Mouse (Mus musculus): Measurements from ENCODE around the gene Leng9.

GRCm38 (mm10) chr7:4128860-4129259 lies 21.3 kb downstream of the Leng9 start:
- TF ChIP-seq GATA1 (IDR thresholded peaks at IDR 0.05; ENCODE audit: low read depth, low read length): no peak
- no peak for TF ChIP-seq ETS1 (IDR thresholded peaks at IDR 0.05; ENCODE audit: low read depth, low read length)
- TF ChIP-seq TBP (IDR thresholded peaks at IDR 0.05; ENCODE audit: low read depth, low read length): no peak
- no peak for TF ChIP-seq POLR2A (IDR thresholded peaks at IDR 0.05; ENCODE audit: control insufficient read depth in 1 of 2, insufficient read depth in 1 of 2, low read depth in 1 of 2, low read length in 2 of 2, poor library complexity in 1 of 2)
- TF ChIP-seq CTCF (IDR thresholded peaks at IDR 0.05 in 2 of 3, conservative IDR thresholded peaks at IDR 0.05 in 1 of 3; ENCODE audit: control insufficient read depth in 1 of 3, insufficient read depth in 1 of 3, low read depth in 2 of 3, low read length in 3 of 3, poor library complexity in 1 of 3, severe bottlenecking in 1 of 3): no peak
- no peak for TF ChIP-seq MAX (IDR thresholded peaks at IDR 0.05; ENCODE audit: low read length)
- no peak for TF ChIP-seq TAL1 (IDR thresholded peaks at IDR 0.05; ENCODE audit: low read length)
- TF ChIP-seq EP300 (IDR thresholded peaks at IDR 0.05; ENCODE audit: low read depth in 1 of 2, low read length in 2 of 2): no peak
- TF ChIP-seq UBTF (IDR thresholded peaks at IDR 0.05; ENCODE audit: borderline replicate concordance, insufficient read depth, low read depth, low read length): no peak
- no peak for TF ChIP-seq USF2 (IDR thresholded peaks at IDR 0.05; ENCODE audit: borderline replicate concordance in 1 of 2, insufficient read depth in 1 of 2, low read depth in 1 of 2, low read length in 2 of 2)
- TF ChIP-seq ZC3H11A (IDR thresholded peaks at IDR 0.05; ENCODE audit: low read depth, low read length): no peak

All from MEL (cell line).